Mouse (Mus musculus): ENCODE measurements around the gene Padi6.
A peak's percentile ranks its signal among the peaks of the same experiment; 100 is the strongest.

Padi6 gene

GRCm38 (mm10) chr4:140742543-140742942, at the start of gene Padi6:
Padi6 (minus strand) TSS chr4:140742643.
- DNase-seq (ENCODE audit: low spot score) = no peak

GRCm38 (mm10) chr4:140791071-140791470, 48.6 kb upstream of the Padi6 start:
- DNase-seq (ENCODE audit: low spot score) = no peak

- no peak for DNase-seq (ENCODE audit: low spot score)
Observed at GRCm38 (mm10) chr4:140789983-140790382, 47.5 kb upstream of the Padi6 start.

GRCm38 (mm10) chr4:140788983-140789382, 46.5 kb upstream of the Padi6 start:
- peak; percentile 78 for DNase-seq (ENCODE audit: low spot score)

GRCm38 (mm10) chr4:140788264-140788663, 45.8 kb upstream of the Padi6 start:
- no peak for DNase-seq (ENCODE audit: low spot score)

GRCm38 (mm10) chr4:140787414-140787813, 45.0 kb upstream of the Padi6 start:
- no peak for DNase-seq (ENCODE audit: low spot score)

- DNase-seq (ENCODE audit: low spot score) = no peak
Observed at GRCm38 (mm10) chr4:140785217-140785616, 42.8 kb upstream of the Padi6 start.

GRCm38 (mm10) chr4:140784292-140784945, 42.0 kb upstream of the Padi6 start:
- DNase-seq (ENCODE audit: low spot score) = no peak

GRCm38 (mm10) chr4:140782821-140783220, 40.4 kb upstream of the Padi6 start:
- no peak for DNase-seq (ENCODE audit: low spot score)

GRCm38 (mm10) chr4:140780507-140780906, 38.1 kb upstream of the Padi6 start:
- DNase-seq (ENCODE audit: low spot score) = no peak

GRCm38 (mm10) chr4:140779803-140780397, 37.5 kb upstream of the Padi6 start:
- DNase-seq (ENCODE audit: low spot score) = peak; percentile 77

GRCm38 (mm10) chr4:140776623-140777022, 34.2 kb upstream of the Padi6 start:
- DNase-seq (ENCODE audit: low spot score) = no peak

GRCm38 (mm10) chr4:140775876-140776275, 33.4 kb upstream of the Padi6 start:
- no peak for DNase-seq (ENCODE audit: low spot score)

GRCm38 (mm10) chr4:140774893-140775292, 32.5 kb upstream of the Padi6 start:
- DNase-seq (ENCODE audit: low spot score) = no peak

GRCm38 (mm10) chr4:140774025-140774800, 31.8 kb upstream of the Padi6 start, which contains the start of gene Padi4:
Padi4 (minus strand) TSS chr4:140774236.
- no peak for DNase-seq (ENCODE audit: low spot score)

- no peak for DNase-seq (ENCODE audit: low spot score)
Observed at GRCm38 (mm10) chr4:140771091-140771490, 28.6 kb upstream of the Padi6 start.

- peak; percentile 52 for DNase-seq (ENCODE audit: low spot score)
Observed at GRCm38 (mm10) chr4:140770433-140770832, 28.0 kb upstream of the Padi6 start.

GRCm38 (mm10) chr4:140768973-140769372, 26.5 kb upstream of the Padi6 start:
- no peak for DNase-seq (ENCODE audit: low spot score)

- DNase-seq (ENCODE audit: low spot score) = no peak
Observed at GRCm38 (mm10) chr4:140765936-140766335, 23.5 kb upstream of the Padi6 start.

- peak; percentile 67 for DNase-seq (ENCODE audit: low spot score)
Observed at GRCm38 (mm10) chr4:140763158-140763557, 20.7 kb upstream of the Padi6 start.

- DNase-seq (ENCODE audit: low spot score) = no peak
Observed at GRCm38 (mm10) chr4:140761601-140762000, 19.2 kb upstream of the Padi6 start.

GRCm38 (mm10) chr4:140755811-140756210, 13.4 kb upstream of the Padi6 start:
- DNase-seq (ENCODE audit: low spot score) = no peak

- no peak for DNase-seq (ENCODE audit: low spot score)
Observed at GRCm38 (mm10) chr4:140753366-140753765, 10.9 kb upstream of the Padi6 start.
